Mouse (Mus musculus) left cerebral cortex, postnatal 25 days (tissue): ENCODE measurements around the gene Thoc7. TPM values are rescaled to one million over a fixed set of nuclear protein-coding genes. Genes with fewer than 3 reads are reported as not detected.
"Not testable (repeated sequence)": the region's sequence is repeated elsewhere in the genome, so short reads cannot be mapped to it uniquely, and the experiment has no call there.

Experiments used
- DNase-seq, 2 experiments: peaks; one replicate each; pipeline ENCODE4 v3.0.0; 2022; ENCODE audit warnings: low spot score in 2 of 2, mixed read lengths in 1 of 2
- intact Hi-C: fragments of 180-260 bp; cut with DNase I; formaldehyde crosslinking; loops from one replicate; pipeline ENCODE4 v1.15.1; 2025
- total RNA-seq, 2 experiments: library from RNA; stranded (reverse); gene quantifications; 2 replicates each; pipeline ENCODE4 v1.2.3; 2021

Thoc7 gene
- total RNA-seq = 100 to 1,000 TPM in 1 of 2 experiments, 10 to 100 TPM in 1; 96.9 to 101 TPM

DNA sequence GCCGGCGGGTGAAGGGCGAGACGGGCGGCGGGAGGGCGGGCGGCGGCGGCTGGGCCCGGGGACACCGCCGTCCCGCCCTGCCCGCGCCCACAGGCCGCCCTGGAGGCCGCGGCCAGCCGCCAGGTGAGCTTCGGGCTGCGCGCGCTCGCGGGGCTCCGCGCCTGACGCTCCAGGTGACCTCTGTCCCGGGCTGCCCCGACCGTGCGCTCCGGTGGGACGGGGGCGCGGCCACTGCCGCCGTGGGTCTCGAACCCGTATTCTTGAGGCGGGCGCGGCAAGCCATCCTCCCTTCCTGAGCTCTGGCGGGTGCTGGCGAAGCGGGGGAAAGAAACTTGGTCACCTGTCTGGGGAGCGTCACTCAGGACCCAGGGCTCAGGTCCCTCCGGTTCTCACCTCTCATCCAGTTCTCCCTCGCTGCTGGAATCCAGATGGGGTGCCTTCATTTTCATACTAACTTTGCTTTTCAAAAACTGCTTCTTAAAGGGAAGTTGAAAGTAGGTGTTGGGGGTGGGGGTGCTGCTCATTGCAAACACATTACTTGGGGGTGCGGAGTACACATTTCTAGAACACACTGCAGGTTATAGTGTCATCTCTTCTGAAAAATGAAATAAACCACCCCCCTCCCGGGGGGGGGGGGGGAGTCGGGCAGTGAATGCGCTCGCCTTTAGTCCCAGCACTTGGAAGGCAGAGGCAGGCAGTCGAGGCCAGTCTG, at the start of gene Thoc7, which contains the start of gene Atxn7:
Thoc7 (minus strand) TSS at position 452 of the 712 bp plus-strand sequence.
Atxn7 (plus strand) TSS at position 40 of the 712 bp plus-strand sequence.
- peak; percentile 30 to 40 for DNase-seq
- intact Hi-C loops = loop anchor here (5.0 kb wide), 1 partner anchor 136 kb away; no protein-coding TSS in a partner anchor

DNA sequence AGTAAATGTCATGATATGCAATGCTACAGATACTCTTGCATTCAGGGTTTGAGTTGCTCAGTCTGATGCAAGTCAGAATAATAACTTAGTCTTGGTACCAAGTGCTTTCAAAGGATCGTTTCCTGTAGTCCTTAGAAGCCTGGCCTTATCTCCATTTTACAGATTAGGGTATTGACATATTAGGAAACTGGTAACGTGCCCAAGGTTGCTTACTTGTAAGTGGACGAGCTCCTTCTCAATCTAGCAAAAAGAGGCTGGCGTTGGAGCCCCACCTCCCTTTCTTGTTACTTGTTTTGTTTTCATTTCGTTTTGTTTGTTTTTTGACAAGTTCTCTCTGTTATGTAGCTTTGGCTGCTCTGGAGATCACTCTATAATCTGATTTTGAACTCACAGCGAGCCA, 48.1 kb upstream of the Thoc7 start:
- intact Hi-C loops = loop anchor here (5.0 kb wide), 1 partner anchor 88 kb away; no protein-coding TSS in a partner anchor
- no peak for DNase-seq

GRCm38 (mm10) chr14:14002771-14003170, 41.1 kb upstream of the Thoc7 start:
- intact Hi-C loops = no loop called here
- DNase-seq = no peak

DNA sequence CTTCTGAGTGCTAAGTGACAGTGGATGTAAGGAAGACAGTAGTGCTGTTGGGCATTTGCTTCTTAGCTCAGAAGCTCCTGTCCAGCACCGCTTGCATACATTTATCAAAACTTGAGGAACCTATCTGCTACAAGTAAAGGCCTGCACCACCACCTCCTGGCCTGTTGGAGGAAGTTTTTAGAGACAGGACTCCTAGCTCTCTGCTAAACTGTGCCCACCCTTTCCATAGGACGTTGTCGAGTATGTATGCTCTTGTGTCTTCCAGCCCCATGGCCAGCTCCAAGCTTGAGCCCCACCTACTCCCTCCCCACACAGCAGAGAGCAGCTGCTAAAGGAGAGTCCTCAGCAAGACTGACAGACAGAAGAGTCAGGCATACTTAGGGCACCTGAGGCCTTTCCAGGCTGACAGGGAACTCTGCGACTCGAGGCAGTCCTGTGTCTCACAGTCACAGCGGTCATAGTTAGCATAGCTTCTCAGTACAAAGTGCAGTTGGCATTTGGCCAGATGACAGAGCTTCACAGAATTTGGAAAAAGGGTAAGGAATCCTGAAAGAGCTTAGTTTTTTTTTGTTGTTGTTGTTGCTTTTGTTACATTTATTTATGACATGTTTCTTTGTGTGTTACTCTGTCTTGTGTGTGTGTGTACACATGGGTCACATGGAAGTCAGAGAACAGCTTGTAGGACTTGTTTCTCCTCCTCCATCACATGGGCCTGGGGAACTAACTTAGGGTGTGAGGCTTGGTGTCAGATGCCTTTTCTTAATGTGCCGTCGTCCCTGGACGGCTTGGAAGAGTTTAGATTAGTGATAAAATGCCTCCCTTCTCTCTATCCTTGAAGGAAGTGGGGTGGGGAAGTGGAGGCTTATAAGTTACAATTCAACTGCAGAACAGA, 33.8 kb upstream of the Thoc7 start:
- intact Hi-C loops = no loop called here
- DNase-seq = no peak

DNA sequence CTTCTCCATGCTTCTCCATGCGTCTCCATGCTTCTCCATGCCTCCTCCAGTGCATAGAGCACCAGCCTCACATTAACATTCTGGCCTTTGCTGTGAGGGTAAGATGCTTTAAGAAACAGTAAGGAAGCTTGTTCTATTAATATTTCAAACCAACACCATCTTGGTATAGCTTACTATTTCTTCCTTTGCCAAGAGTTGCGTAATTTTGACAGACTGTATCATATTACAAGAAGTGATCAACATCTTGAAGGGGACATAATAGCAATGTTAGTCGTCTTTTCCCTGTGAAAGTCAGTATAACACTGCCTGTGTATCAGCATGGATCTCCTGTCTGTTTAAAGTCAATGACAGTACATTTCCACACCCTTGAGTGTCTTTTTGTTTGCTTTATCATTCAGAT, 29.1 kb upstream of the Thoc7 start:
- no peak for DNase-seq
- intact Hi-C loops = no loop called here

- no peak for DNase-seq
- intact Hi-C loops = no loop called here
Observed at GRCm38 (mm10) chr14:13988397-13988796, 26.7 kb upstream of the Thoc7 start.

DNA sequence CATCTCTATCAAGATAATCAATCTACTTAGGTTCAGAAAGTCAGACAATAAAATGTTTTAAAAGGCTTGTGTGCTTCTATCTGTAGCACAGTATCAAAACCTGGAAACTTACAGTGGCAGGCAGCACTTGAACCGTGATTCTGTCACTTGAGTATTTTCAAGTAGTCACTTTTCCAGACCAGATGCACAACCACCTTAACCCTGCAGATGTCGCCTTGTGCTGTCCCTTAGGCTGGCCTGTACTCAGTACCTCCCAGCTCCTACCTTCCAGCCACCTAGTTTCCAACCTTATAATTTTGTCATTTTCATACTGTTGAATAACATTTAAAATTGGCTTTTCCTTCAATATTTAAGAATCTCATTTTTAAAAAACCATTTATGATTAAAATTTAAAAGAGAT, 20.5 kb upstream of the Thoc7 start:
- intact Hi-C loops = no loop called here
- no peak for DNase-seq

DNA sequence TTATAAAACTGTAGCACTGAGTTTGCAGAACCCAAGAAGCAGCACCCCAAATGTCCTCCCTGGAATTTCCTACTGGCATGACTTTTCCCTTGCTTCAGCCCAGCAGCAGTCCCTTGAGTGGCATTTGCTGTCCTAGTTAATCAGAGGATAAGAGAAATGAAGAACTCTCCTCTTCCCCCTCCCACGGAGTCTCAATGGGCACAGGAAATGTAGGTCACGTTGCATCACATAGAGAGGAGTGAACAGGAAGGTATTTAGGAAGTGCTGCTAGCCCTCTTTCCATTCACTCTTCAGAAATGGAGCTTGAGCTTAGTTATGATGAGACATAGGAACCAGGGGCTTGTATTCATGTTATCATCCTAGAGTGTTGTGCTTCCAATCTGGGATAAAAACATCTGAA, 19.6 kb upstream of the Thoc7 start:
- peak in 1 of 2 experiments; percentile 44 for DNase-seq
- intact Hi-C loops = no loop called here

DNA sequence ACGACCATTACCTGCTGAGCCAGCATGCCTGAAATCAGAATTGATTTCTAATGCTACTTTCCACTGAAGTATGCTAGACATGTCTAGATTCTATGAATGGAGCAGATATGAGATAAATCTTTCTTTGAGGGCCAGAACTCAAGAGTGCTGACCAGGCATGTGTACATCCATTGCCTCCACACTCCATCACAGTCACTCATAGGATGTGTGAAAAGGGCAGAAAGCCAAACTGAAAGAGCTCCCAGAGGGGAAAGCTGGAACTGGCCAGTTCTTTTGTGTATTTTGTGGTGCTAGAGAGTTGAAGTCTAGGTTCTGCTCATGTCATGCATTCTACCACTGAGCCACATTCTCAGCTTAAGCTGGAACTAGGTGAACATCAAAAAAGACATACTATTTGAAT, 15.8 kb upstream of the Thoc7 start:
- DNase-seq = no peak
- intact Hi-C loops = no loop called here

DNA sequence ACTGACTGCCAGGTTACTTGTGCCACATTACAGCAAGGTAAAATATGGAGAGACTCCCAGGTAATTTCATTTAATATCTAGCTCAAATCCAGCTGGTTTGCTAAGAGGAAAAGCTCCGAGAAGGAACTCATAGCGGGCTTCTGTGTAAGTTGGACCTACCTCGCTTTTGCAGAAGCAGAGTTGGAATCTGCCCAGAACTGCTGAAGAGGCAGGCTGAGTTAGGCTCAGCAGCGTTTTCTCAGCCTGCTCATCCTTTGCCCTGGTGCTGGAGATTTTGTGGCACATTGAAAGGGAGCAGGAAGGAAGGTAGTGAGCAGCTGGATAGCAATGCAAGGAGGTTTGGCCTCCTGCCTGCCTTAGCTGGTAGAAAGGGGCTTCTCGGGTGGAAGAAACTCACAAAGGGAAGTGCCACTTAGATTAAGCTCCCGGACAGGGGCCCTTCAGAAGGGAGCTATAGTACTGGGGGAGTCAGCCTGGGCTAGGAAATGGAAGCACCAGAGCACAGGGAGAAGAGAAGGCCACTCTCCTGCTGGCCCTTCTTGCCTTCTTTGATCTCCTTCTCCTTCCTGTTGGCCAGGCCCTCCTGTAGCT, 10.1 kb upstream of the Thoc7 start:
- intact Hi-C loops = no loop called here
- DNase-seq = no peak

GRCm38 (mm10) chr14:13970513-13970912, 8.9 kb upstream of the Thoc7 start:
- DNase-seq = no peak
- intact Hi-C loops = no loop called here

DNA sequence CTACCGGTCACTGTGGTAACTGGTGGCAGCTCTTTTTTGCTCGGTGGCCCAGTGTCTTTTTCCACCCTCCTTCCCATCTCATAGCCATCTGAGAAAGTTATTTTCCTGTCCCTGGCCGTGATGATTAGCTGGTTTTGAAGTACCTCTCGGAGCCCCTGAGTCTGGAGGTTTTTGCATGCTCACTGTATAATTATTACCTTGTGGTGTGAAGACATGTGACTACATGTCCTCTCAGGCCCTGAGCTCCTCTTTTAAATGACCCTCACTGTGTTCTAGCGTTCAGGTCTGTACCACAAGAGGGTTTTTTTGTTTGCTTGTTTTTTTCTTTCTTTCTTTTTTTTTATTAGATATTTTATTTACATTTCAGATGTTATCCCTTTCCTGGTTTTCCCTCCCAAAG, 6.8 kb upstream of the Thoc7 start:
- no peak for DNase-seq
- intact Hi-C loops = no loop called here

DNA sequence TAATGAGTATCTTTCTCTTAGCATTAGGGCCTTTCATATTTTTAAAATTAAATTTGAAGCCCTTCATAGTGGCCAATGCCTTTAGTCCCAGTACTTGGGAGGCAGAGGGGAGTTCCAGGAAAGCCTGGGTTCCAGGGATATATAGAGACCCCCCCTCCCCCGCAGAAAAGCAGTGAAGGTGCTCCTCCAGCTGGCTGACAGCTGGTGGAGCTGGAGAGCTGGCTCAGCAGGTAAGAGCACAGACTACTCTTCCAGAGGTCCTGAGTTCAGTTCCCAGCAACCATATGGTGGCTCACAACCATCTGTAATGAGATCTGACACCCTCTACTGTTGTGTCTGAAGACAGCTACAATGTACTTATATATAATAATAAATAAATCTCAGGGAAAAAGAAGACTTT, 6.0 kb upstream of the Thoc7 start:
- no peak for DNase-seq
- intact Hi-C loops = no loop called here

GRCm38 (mm10) chr14:13963527-13963926, 1.9 kb upstream of the Thoc7 start:
- intact Hi-C loops = loop anchor here (5.0 kb wide), 1 partner anchor 134 kb away; no protein-coding TSS in a partner anchor
- DNase-seq = no peak

- no peak for DNase-seq
- intact Hi-C loops = loop anchor here (5.0 kb wide), 1 partner anchor 135 kb away; no protein-coding TSS in a partner anchor
Observed at GRCm38 (mm10) chr14:13962476-13962875, 824 bp upstream of the Thoc7 start.

DNA sequence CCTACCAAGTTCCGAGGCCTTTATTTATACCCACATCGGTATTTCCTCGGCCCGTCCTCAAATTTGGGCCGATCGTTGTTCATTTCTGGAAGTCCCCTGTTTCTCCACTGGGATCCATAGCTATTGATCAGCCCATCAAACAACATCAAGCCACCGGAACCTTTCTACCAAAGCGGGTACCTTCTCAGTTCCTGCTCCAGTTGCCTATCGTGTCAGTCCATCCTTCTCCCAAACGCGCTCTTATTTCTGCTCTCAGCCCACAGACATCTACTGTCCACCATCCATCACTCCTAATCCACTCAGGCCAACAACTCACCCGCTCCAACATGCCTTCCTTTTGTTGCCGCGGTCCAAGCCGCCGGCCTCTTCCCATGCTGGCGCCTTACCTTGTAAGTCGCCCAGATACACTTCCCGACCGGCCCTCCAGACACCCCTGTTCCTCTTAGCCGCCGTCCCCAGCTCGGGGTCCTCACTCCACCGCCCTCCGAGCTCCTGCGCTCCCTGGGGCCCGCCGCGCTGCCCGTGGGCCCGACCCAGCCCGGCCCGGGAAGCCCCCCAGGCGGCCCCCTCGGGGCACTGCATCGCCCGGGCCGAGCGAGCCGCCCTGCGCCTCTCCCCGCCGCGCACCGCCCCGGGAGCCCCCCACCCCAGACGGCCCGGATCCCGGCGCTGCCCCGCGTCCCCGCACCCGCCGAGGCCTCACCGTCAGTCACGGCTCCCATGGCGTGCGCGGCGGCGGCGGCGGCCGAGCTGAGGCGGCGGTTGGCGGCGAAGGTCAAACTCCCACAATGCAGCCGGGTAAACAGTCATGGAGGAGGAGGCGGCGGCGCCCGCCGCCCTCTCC, 948 bp downstream of the Thoc7 start:
- intact Hi-C loops = loop anchor here (1.0 to 5.0 kb wide), 2 partner anchors 52 to 137 kb away; no protein-coding TSS in a partner anchor
- DNase-seq = peak; percentile 61 to 62

GRCm38 (mm10) chr14:13960079-13960478, 1.6 kb downstream of the Thoc7 start:
- DNase-seq = peak; percentile 18 to 24

GRCm38 (mm10) chr14:13952151-13952550, 9.5 kb downstream of the Thoc7 start:
- DNase-seq, intact Hi-C loops: not testable (repeated sequence)

More at GRCm38 (mm10) chr14:13960079-13960478, 1.6 kb downstream of the Thoc7 start:
- intact Hi-C loops = loop anchor here (1.0 to 5.0 kb wide), 2 partner anchors 52 to 137 kb away; no protein-coding TSS in a partner anchor

- intact Hi-C loops = no loop called here
- peak in 1 of 2 experiments; percentile 14 for DNase-seq
Observed at GRCm38 (mm10) chr14:13950401-13950800, 11.3 kb downstream of the Thoc7 start.
